Mouse (Mus musculus) heart, adult 18-20 months (tissue): ENCODE data around the gene Zfyve19. TPM values are rescaled to one million over a fixed set of nuclear protein-coding genes. Genes with fewer than 3 reads are reported as not detected.

Experiments
- DNase-seq, 2 experiments: peaks; one replicate each; pipeline ENCODE4 v3.0.0; 2021 to 2022; ENCODE audit warnings: mixed read lengths in 1 of 2
- total RNA-seq, 2 experiments: library from RNA; stranded (reverse); gene quantifications; 2 replicates each; pipeline ENCODE4 v1.2.3; 2021

Gene Zfyve19
- total RNA-seq, 2 experiments from 2014 or later = 13.6 to 15.0 TPM

GRCm38 (mm10) chr2:119196316-119197108 is 11.9 kb upstream of the Zfyve19 start:
- DNase-seq = no peak

DNA sequence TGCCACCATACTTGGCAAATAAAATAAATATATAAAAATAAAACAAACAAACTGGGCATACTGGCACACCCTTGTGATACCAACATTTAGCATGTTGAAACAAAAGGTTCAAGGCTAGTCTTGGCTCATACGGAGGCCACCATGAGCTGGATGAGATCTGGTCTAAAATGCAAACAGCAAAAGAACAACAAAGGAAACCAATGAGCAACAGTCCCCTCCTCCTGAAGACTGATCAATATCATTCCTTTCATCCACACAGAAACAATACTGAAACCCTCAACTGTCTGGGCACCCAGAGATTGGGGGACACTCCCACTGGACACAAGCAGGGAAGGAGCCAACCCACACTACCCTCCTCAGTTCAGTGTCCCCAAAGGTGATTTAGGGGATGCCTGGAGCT is 10.9 kb upstream of the Zfyve19 start:
- DNase-seq = no peak

- DNase-seq = no peak
Measured at GRCm38 (mm10) chr2:119198049-119198448, 10.4 kb upstream of the Zfyve19 start.

DNA sequence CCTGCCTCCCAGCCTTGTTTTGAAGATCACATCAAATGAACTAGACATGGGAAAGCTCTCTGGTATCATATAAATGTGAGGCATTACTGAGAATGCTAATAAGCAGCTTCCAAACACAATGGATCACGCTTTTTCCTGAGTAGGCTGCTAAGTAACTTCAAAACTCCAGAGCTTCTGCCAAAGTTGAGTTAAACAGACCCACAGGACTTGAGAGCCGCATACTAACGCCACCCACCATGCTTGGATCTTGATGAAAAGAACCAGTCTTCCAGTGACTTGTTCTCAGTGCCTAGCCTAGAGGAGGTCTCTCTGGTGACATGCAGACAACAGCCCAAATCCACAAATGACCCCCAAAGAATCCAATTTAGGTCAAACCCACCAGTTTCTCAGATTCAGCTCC is 9.5 kb upstream of the Zfyve19 start:
- DNase-seq = no peak

- peak; percentile 41 to 48 for DNase-seq
Measured at GRCm38 (mm10) chr2:119202914-119203453, 5.4 kb upstream of the Zfyve19 start.

DNA sequence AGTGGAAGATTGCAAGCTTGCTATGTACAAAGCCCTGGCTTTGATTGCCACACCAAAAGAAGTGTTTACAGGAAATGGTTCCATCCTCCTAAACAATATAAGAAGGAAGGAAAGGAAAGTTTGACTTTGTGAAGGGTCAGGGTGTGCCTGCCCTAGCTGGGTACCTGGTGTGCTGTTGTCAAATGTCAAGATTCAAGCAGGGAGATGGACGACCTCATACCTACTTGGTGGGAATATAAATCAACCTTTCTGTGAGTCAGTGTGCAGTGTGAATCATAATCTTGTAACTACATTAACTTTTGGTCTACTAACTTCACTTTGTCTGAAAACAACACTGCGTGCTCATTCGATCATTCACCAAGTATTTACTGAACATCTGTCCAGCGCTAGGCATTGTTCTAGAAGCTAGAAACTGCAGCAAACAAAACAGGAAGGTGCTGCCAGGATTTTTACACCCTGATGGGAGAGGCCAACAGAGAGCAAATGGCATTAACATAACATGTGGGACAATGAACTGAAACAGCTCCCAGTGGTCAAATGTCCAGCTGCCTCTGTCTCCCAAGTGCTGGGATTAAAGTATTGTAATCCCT is 4.5 kb upstream of the Zfyve19 start:
- peak in 1 of 2 experiments; percentile 35 for DNase-seq

GRCm38 (mm10) chr2:119207961-119208343 is 465 bp upstream of the Zfyve19 start:
- no peak for DNase-seq

DNA sequence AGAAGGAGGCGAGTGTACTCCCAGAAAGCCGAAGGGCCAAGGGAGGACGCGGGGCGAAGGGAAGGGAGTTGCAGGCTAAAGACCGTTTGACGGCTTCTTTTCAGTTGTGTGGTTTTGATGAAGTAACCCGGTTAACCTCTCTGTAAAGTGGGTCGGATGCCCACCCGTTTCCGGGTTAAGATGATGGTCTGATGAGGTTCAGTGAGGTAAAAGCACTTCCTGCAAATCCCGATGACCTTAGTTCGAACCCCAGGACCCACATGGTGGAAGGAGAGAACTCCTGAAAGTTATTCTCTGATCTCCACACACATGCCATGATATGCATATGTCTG is 725 bp downstream of the Zfyve19 start:
- no peak for DNase-seq

GRCm38 (mm10) chr2:119229775-119230704 is 21.6 kb downstream of the Zfyve19 start, which contains the start of gene Ppp1r14d:
TSS of gene Ppp1r14d (minus strand) at chr2:119229906.
- no peak for DNase-seq

- DNase-seq = no peak
Measured at GRCm38 (mm10) chr2:119236682-119237209, 28.3 kb downstream of the Zfyve19 start.

GRCm38 (mm10) chr2:119237210-119237870 is 28.9 kb downstream of the Zfyve19 start, which contains the start of gene Spint1:
TSS of gene Spint1 (plus strand) at chr2:119237362.
- DNase-seq = no peak

- DNase-seq = no peak
Measured at GRCm38 (mm10) chr2:119237871-119238220, 29.4 kb downstream of the Zfyve19 start.

DNA sequence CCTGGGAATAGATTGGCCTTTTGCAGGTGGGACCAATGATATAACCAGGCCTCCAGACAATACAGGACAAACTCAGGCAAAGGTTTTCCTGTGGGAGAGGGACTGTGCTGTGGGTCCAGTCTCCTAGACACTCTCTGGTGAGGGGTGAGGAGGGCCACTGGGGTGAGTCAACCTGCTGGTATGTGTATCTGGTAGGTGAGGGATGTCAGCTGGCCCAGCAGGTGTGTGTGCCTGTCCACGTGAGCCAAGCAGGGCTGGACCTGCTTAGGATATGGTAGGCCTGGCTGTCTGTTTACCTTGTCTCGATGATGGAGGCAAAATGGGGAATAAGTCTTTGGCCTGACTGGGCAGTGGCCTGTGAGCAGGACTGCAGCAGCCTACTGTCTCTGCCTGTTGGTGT is 30.3 kb downstream of the Zfyve19 start:
- no peak for DNase-seq

- no peak for DNase-seq
Measured at GRCm38 (mm10) chr2:119240075-119240818, 31.8 kb downstream of the Zfyve19 start.

DNA sequence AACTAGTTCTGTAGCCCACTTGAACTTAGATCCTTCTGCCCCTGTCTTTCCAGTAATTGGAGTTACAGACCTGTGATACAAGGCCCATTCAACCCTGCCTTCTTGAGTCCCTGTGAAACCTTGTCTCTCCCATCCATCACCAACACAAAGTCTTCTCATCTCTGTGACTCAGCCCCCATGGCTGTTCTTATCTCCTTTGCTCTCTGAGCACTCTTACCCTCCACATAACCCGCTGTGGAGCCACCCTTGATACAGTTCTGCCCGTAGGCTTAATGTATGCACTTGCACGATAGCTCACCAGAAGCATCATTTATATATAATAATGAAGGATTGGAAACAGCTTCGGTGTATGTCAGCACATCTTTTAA is 32.4 kb downstream of the Zfyve19 start:
- DNase-seq = no peak

- DNase-seq = no peak
Measured at GRCm38 (mm10) chr2:119242548-119242947, 34.1 kb downstream of the Zfyve19 start.

DNA sequence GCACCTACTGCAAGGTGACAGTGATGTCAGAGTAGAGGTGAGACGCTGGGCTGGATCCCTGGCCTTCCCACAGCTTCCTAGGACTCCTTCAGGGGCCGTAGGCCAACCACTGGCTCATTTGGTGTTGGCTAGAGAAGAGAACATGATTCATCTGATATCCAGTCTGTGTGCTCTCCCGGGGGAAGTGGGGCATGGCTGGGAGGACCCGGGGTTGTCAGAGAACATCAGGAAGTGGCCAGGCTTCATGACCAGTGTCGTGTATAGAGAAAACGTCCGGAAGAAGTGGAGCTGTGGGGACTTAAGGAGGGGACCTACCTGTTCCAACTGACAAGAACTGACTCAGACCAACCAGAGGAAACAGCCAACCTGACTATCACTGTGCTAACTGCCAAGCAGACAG is 36.8 kb downstream of the Zfyve19 start:
- DNase-seq = no peak

- no peak for DNase-seq
Measured at GRCm38 (mm10) chr2:119247904-119248303, 39.5 kb downstream of the Zfyve19 start.

GRCm38 (mm10) chr2:119249592-119250061 is 41.2 kb downstream of the Zfyve19 start:
- no peak for DNase-seq

GRCm38 (mm10) chr2:119250377-119250776 is 42.0 kb downstream of the Zfyve19 start:
- DNase-seq = no peak
